In the genomic region with DNA sequence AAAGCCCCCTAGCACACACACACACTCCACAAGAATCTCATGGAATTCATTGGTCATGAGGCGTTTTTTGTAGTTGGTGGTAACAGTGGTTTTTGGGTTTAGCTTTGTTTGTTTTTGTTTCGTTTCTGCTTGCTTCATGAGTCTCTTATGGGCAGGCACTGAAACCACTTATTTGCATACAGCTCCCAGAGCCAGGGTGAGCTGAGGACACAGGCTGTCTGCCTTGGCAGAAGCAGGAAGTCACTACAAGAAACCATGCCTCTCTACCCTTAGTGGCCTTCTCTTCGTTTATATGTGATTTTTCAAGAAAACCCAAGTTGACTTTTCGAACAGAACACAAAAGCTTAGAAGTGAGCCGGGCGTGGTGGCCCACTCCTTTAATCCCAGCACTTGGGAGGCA, we compare ENCODE assay signal across 8 mouse cellular contexts.
DNase-seq lines count a peak whose midpoint lies in the region; ATAC-seq lines count a peak whose summit lies in the region.

No protein-coding gene starts in this region.

- no peak overlapping the region for H3K27ac ChIP-seq in heart, embryonic 12.5 days (ENCODE audit: poor library complexity, severe bottlenecking)
- H3K27ac ChIP-seq in forebrain, embryonic 10.5 days: no peak overlapping the region

- H3K4me3 ChIP-seq in heart, embryonic 12.5 days: no peak overlapping the region
- no peak overlapping the region for H3K4me3 ChIP-seq in forebrain, embryonic 10.5 days

- H3K9me3 ChIP-seq in heart, embryonic 12.5 days (replicated peaks): no peaks in the 10 kb centered on the region
- H3K9me3 ChIP-seq in forebrain, embryonic 10.5 days: no peaks in the 10 kb centered on the region

- ATAC-seq in heart, embryonic 12.5 days (ENCODE audit: insufficient number of reproducible peaks, low FRiP score): no peak

- H3K4me1 ChIP-seq in heart, embryonic 12.5 days (replicated peaks): no peaks in the 10 kb centered on the region
- H3K4me1 ChIP-seq in forebrain, embryonic 10.5 days: no peaks in the 10 kb centered on the region

- no peak overlapping the region for H3K9ac ChIP-seq in heart, embryonic 12.5 days

- intact Hi-C loops in heart, postnatal 10 days (cut with DNase I): loop anchor here (5.0 kb wide), 1 partner anchor 127 kb away; no protein-coding TSS in a partner anchor

- H3K4me2 ChIP-seq in heart, embryonic 12.5 days: no peak overlapping the region

- WGBS in heart, embryonic 12.5 days: 57% methylated on average over 6 of the region's 6 CpGs
- WGBS in forebrain, embryonic 10.5 days: 74% methylated on average over 6 of the region's 6 CpGs

- H3K36me3 ChIP-seq in heart, embryonic 12.5 days: no peaks in the 10 kb centered on the region
- H3K36me3 ChIP-seq in forebrain, embryonic 10.5 days (replicated peaks): no peaks in the 10 kb centered on the region

- DNase-seq in heart, adult 18-20 months: peak; percentile 53 to 71
- DNase-seq in Muller cell, postnatal 12 days (ENCODE audit: inconsistent ontology term): peak; percentile 74
- peak; percentile 66 to 68 for DNase-seq in heart, postnatal 10 days
- peak; percentile 78 for DNase-seq in lung, postnatal 10 days
- peak; percentile 34 for DNase-seq in testis, postnatal 14 days (ENCODE audit: low spot score)
- no peak for DNase-seq in forebrain, embryonic 10.5 days (ENCODE audit: extremely low spot score, low spot score)
- DNase-seq in right cerebral cortex, postnatal 14 days: no peak

- H3K27me3 ChIP-seq in heart, embryonic 12.5 days (replicated peaks): no peaks in the 10 kb centered on the region
- no peaks in the 10 kb centered on the region for H3K27me3 ChIP-seq in forebrain, embryonic 10.5 days (ENCODE audit: poor library complexity, severe bottlenecking)

Comparison
In these comparisons a context has a peak if more than half of its experiments do, and no peak if none do; other contexts are left out.
1. DNase-seq: peak in heart, adult 18-20 months (2 of 2), Muller cell, postnatal 12 days (single experiment), heart, postnatal 10 days (2 of 2), lung, postnatal 10 days (single experiment) and testis, postnatal 14 days (single experiment); none in forebrain, embryonic 10.5 days (single experiment) and right cerebral cortex, postnatal 14 days (single experiment).